7 mouse cellular contexts compared by ENCODE assay signal in the genomic region with DNA sequence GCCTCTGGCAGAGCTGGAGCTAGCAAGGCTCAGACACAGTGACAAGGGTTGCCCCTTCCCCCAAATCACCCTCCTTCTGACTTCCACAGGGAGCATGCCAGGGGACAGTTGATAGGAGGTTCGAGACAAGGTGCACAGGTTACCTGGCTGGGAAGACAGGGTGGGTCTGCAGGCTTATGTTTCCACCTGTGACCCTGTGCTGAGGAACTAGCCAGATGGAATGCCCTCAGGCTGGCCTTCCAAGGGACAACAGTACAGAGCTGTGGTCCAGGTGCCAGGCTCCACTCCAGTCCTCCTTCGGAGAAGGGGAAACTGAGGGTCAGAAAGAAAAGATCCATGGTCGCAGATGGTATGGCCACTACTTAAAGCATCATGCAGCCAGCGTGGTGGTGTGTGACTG.
"Had no signal": no experiment of that assay in that cellular context is flagged by ENCODE, and none has a peak within 500 bp of the region (broad histone marks: within the 10 kb centered on the region; RNA-seq: fewer than 3 reads in every experiment).

No protein-coding gene starts in this region.

- H3K36me3 ChIP-seq: stomach, embryonic 15.5 days had no signal

- H3K4me2 ChIP-seq: lung, embryonic 14.5 days; midbrain, embryonic 12.5 days; neural tube, embryonic 12.5 days; stomach, embryonic 15.5 days had no signal

- H3K9me3 ChIP-seq: midbrain, embryonic 10.5 days; midbrain, embryonic 12.5 days; neural tube, embryonic 12.5 days; stomach, embryonic 15.5 days had no signal

- H3K9ac ChIP-seq: lung, embryonic 14.5 days; midbrain, embryonic 12.5 days; neural tube, embryonic 12.5 days; stomach, embryonic 15.5 days had no signal

- H3K27ac ChIP-seq: midbrain, embryonic 10.5 days; midbrain, embryonic 12.5 days; neural tube, embryonic 12.5 days; stomach, embryonic 15.5 days; stomach, postnatal 0 days had no signal

- H3K4me3 ChIP-seq: midbrain, embryonic 10.5 days; midbrain, embryonic 12.5 days; myocyte; neural tube, embryonic 12.5 days; stomach, embryonic 15.5 days had no signal

- H3K4me1 ChIP-seq: neural tube, embryonic 12.5 days; stomach, embryonic 15.5 days had no signal
